Mouse (Mus musculus) embryonic fibroblast, embryonic 13.5 days (primary cell): ENCODE results near the gene St6gal1.

Experiments
- CTCF ChIP-seq: IDR thresholded peaks from 2 replicates; pipeline ENCODE4 v1.5.1; 2011; ENCODE audit warnings: mild to moderate bottlenecking, control low read depth, low read length, moderate library complexity, borderline replicate concordance; ENCODE audit not compliant: insufficient read depth
- POLR2A ChIP-seq: IDR thresholded peaks from 2 replicates; pipeline ENCODE4 v1.6.1; 2011; ENCODE audit warnings: low read depth, mild to moderate bottlenecking, control low read depth, low read length, moderate library complexity

DNA sequence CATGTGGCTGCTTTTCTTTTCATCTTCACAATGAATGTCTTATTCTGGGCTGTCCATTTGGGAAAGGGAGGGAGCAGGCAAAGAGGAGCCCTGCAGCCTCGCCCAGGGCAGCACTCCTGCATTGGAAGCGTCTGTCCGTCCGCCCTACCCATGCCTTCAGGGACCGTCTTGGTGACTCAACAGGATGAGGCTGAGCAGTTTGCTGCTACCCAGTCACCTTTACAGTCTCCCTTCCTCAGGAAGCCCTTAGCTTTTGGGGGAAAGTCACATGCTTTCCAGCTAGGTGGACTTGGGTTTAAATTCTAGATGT lies 16.4 kb downstream of the St6gal1 start:
- TF ChIP-seq CTCF (no peak), POLR2A (no peak)
